Comparison of ENCODE assay signal across 7 mouse cellular contexts in the genomic region with DNA sequence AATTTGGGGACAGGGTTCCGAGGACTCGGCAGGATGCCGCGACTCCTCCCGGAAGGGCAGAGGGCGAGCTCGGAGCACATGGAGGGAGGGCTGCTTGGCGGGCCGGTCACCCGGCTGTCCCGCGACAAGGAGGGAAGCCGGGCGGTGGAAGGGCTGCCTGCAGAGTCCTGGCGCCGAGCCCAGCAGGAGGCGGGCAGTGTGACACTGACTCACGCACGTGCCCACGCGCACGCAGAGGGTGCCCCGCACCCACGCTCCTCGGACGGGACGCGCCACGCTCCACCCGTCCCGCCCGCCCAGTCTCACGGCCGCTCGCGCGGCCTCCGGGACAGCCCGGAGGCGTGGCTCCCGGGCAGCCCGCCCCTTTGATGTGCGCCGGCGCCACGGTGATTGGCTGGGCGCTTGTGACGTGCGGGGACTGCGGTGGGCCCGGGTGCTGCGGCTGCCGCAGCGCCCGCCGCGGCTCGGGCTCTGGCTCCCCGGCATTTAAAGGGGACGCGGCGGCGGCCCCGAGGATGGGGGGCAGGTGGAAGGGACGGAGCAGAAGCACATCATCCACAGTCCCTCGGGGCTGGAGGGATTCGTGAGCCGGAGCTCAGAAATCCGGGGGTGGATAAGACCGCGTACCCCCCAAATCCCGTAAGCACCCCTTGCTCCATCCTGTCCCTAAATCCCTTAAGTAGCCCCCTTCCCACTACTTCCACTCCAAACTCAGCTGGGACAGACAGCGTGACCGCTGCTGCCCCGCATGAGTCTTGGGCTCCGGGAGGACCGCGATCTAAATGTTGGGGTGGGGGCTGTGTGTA. TPM values are rescaled to one million over a fixed set of nuclear protein-coding genes. Genes with fewer than 3 reads are reported as not detected.
DNase-seq lines count a peak whose midpoint lies in the region; ATAC-seq lines count a peak whose summit lies in the region.

A gene (plus strand): TSS at position 429 of the 806 bp plus-strand sequence.

- H3K4me1 ChIP-seq in intestine, embryonic 16.5 days (ENCODE audit: control insufficient read depth, insufficient read depth, low read length) = no peaks in the 10 kb centered on the region
- peaks cover 23% of the 10 kb centered on the region for H3K4me1 ChIP-seq in limb, embryonic 10.5 days
- H3K4me1 ChIP-seq in midbrain, embryonic 13.5 days (replicated peaks) = peaks cover 10% of the 10 kb centered on the region

- peak within 1 kb of the TSS; percentile 99 for H3K4me2 ChIP-seq in intestine, embryonic 16.5 days (ENCODE audit: low read depth, low read length)
- peak within 1 kb of the TSS; percentile 98 for H3K4me2 ChIP-seq in midbrain, embryonic 13.5 days (replicated peaks)

- H3K36me3 ChIP-seq in intestine, embryonic 16.5 days (ENCODE audit: control insufficient read depth, insufficient read depth, low read length) = no peaks in the 10 kb centered on the region
- H3K36me3 ChIP-seq in limb, embryonic 10.5 days = no peaks in the 10 kb centered on the region
- H3K36me3 ChIP-seq in midbrain, embryonic 13.5 days = no peaks in the 10 kb centered on the region

- peak; percentile 95 for ATAC-seq in intestine, embryonic 16.5 days
- peak; percentile 98 for ATAC-seq in midbrain, embryonic 13.5 days

- peaks cover 11% of the 10 kb centered on the region; the same call in 1 of the 2 replicates for H3K27me3 ChIP-seq in intestine, embryonic 16.5 days (replicated peaks; ENCODE audit: control insufficient read depth, insufficient read depth, low read length)
- peaks cover 81% of the 10 kb centered on the region for H3K27me3 ChIP-seq in limb, embryonic 10.5 days (ENCODE audit: low read depth, poor library complexity, severe bottlenecking)
- H3K27me3 ChIP-seq in midbrain, embryonic 13.5 days = peaks cover 67% of the 10 kb centered on the region

- peak; percentile 97 for DNase-seq in adrenal gland, adult 2 months
- DNase-seq in embryo, embryonic 11 days = peak; percentile 95
- peak; percentile 87 to 89 for DNase-seq in gastrocnemius, postnatal 36 days
- peak; percentile 95 for DNase-seq in limb, embryonic 10.5 days (ENCODE audit: low spot score)
- DNase-seq in spleen, adult 12 weeks (ENCODE audit: low spot score) = peak; percentile 85

- no peaks in the 10 kb centered on the region for H3K9me3 ChIP-seq in intestine, embryonic 16.5 days (ENCODE audit: control insufficient read depth, low read length)
- H3K9me3 ChIP-seq in limb, embryonic 10.5 days (replicated peaks) = no peaks in the 10 kb centered on the region
- H3K9me3 ChIP-seq in midbrain, embryonic 13.5 days = no peaks in the 10 kb centered on the region

- H3K4me3 ChIP-seq in intestine, embryonic 16.5 days (ENCODE audit: low read length) = peak within 1 kb of the TSS; percentile 68
- peak within 1 kb of the TSS; percentile 72 for H3K4me3 ChIP-seq in limb, embryonic 10.5 days
- peak within 1 kb of the TSS; percentile 54 for H3K4me3 ChIP-seq in midbrain, embryonic 13.5 days (replicated peaks)

- H3K9ac ChIP-seq in intestine, embryonic 16.5 days (ENCODE audit: low read depth, low read length) = peak within 1 kb of the TSS; percentile 77
- H3K9ac ChIP-seq in midbrain, embryonic 13.5 days (replicated peaks) = peak within 1 kb of the TSS; percentile 78

- intact Hi-C loops in gastrocnemius, postnatal 36 days (cut with DNase I) = no loop called here

- under 1% methylated on average over 76 of the region's 78 CpGs for WGBS in intestine, embryonic 16.5 days
- under 1% methylated on average over 76 of the region's 78 CpGs for WGBS in limb, embryonic 10.5 days
- WGBS in midbrain, embryonic 13.5 days = under 1% methylated on average over 58 of the region's 78 CpGs

- H3K27ac ChIP-seq in intestine, embryonic 16.5 days (ENCODE audit: low read length) = no peak within 1 kb of the TSS
- peak within 1 kb of the TSS; percentile 83 for H3K27ac ChIP-seq in limb, embryonic 10.5 days
- H3K27ac ChIP-seq in midbrain, embryonic 13.5 days = no peak within 1 kb of the TSS

RNA-seq across cellular contexts. Expression of the gene that starts here (rescaled TPM):
- 100 to 1,000 TPM; 179 to 254 TPM for total RNA-seq in adrenal gland, adult 2 months (2021)
- 431 and 453 TPM in 2 replicates for polyA plus RNA-seq in adrenal gland, adult 2 months (2012; rRNA removed)
- 100 to 1,000 TPM; 287 to 314 TPM for total RNA-seq in gastrocnemius, postnatal 36 days (2021)
- polyA plus RNA-seq in intestine, embryonic 16.5 days (2015; fragmentation: Nextera tagmentation; extraction: Ambion mirVana) = 0.43 and 0.51 TPM in 2 replicates
- not detected in 2 replicates for polyA plus RNA-seq in limb, embryonic 10.5 days (2016; fragmentation: Nextera tagmentation; extraction: Ambion mirVana)
- not detected in 2 replicates for polyA plus RNA-seq in midbrain, embryonic 13.5 days (2015; fragmentation: Nextera tagmentation; extraction: Ambion mirVana)

Comparison
In these comparisons a context has a peak if more than half of its experiments do, and no peak if none do; other contexts are left out.
1. RNA of the gene that starts here (polyA plus RNA-seq): 431 to 453 TPM in adrenal gland, adult 2 months; 0.43 to 0.51 TPM in intestine, embryonic 16.5 days, not detected in limb, embryonic 10.5 days and not detected in midbrain, embryonic 13.5 days; every median in the first group is over 100 times any median in the second.
2. Peak in ATAC-seq, H3K4me3 ChIP-seq, H3K9ac ChIP-seq and H3K4me2 ChIP-seq in intestine, embryonic 16.5 days; RNA of the gene not detected or under 1 TPM.
3. Peak in DNase-seq, H3K4me3 ChIP-seq and H3K27ac ChIP-seq in limb, embryonic 10.5 days; RNA of the gene not detected or under 1 TPM.
4. Peak in ATAC-seq, H3K4me3 ChIP-seq, H3K9ac ChIP-seq and H3K4me2 ChIP-seq in midbrain, embryonic 13.5 days; RNA of the gene not detected or under 1 TPM.
5. Peak in every context shown above with its lines, with median percentiles within 50 percentile points of each other: DNase-seq and H3K4me3 ChIP-seq.